8 mouse cellular contexts compared by ENCODE assay signal in genomic region chrX:74304867-74305700, GRCm38 (mm10). TPM values are rescaled to one million over a fixed set of nuclear protein-coding genes. Genes with fewer than 3 reads are reported as not detected.
DNase-seq lines count a peak whose midpoint lies in the region; ATAC-seq lines count a peak whose summit lies in the region.

Gdi1 (plus strand) TSS chrX:74304998.

- peak; percentile 74 for DNase-seq in adipocyte (ENCODE audit: low spot score)
- DNase-seq in embryo, embryonic 10 days (ENCODE audit: low spot score): peak; percentile 75
- DNase-seq in gastrocnemius, postnatal 14 days: peak; percentile 63
- peak; percentile 64 to 71 for DNase-seq in left cerebral cortex, postnatal 14 days (ENCODE audit: low spot score in 2 of 2)
- DNase-seq in right cerebral cortex, postnatal 25 days: peak; percentile 66
- DNase-seq in urinary bladder, postnatal 36 days (ENCODE audit: low spot score in 2 of 2): peak; percentile 52 to 62

- peak; percentile 84 for ATAC-seq in inflammation-experienced regulatory T-cells, adult 6 months
- peak; percentile 84 for ATAC-seq in megakaryocyte-erythroid progenitor cell, adult 5-6 weeks (replicated peaks; ENCODE audit: low FRiP score, low TSS enrichment, poor library complexity, severe bottlenecking)

- intact Hi-C loops in gastrocnemius, postnatal 14 days (cut with DNase I; ENCODE audit: low total_unique reads): no loop called here
- intact Hi-C loops in left cerebral cortex, postnatal 14 days (cut with DNase I): no loop called here

RNA-seq across cellular contexts. Expression of gene Gdi1, which starts in this region (rescaled TPM):
- 10 to 100 TPM; 36.3 to 38.9 TPM for total RNA-seq in gastrocnemius, postnatal 14 days (2021)
- 100 to 1,000 TPM; 167 to 342 (median 246) TPM for polyA plus RNA-seq in inflammation-experienced regulatory T-cells, adult 6 months (2017; shearing (Covaris generic))
- 100 to 1,000 TPM; 663 to 673 TPM for total RNA-seq in left cerebral cortex, postnatal 14 days (2021)
- total RNA-seq in megakaryocyte-erythroid progenitor cell, adult 5-6 weeks (2014; fragmentation: Nextera tagmentation): 105 and 125 TPM in 2 replicates
- 12.9 and 19.3 TPM in 2 replicates for total RNA-seq in megakaryocyte-erythroid progenitor cell, adult 5-6 weeks (2017)

Comparison
In these comparisons a context has a peak if more than half of its experiments do, and no peak if none do; other contexts are left out.
1. Peak in every context shown above with its lines: DNase-seq and ATAC-seq.
2. RNA of gene Gdi1 (total RNA-seq): 663 to 673 TPM in left cerebral cortex, postnatal 14 days; 12.9 to 125 TPM in megakaryocyte-erythroid progenitor cell, adult 5-6 weeks and 36.3 to 38.9 TPM in gastrocnemius, postnatal 14 days; every median in the first group is over 4 times any median in the second.